Mouse (Mus musculus) heart, adult 2 months (tissue): ENCODE measurements at regions not wholly inside any gene's neighbourhood (a gene's known extent, or its start where the extent isn't known, plus 50 kb on each side); places are given as distances from the start of the nearest gene placed in this dataset.

Experiments used
- CTCF ChIP-seq: fragments of 200-600 bp; IDR thresholded peaks from 2 replicates; pipeline ENCODE4 v1.8.1; 2022; ENCODE audit warnings: antibody characterized with exemption, mild to moderate bottlenecking, moderate library complexity
- POLR2A ChIP-seq: fragments of 200-500 bp; IDR thresholded peaks from 2 replicates; pipeline ENCODE4 v1.6.1; 2011; ENCODE audit warnings: mild to moderate bottlenecking, low read depth, low read length, control low read depth; ENCODE audit not compliant: insufficient read depth

GRCm38 (mm10) chr4:125354742-125355141 is 135.8 kb upstream of the Grik3 start:
- TF ChIP-seq CTCF, result no peak
- no peak for TF ChIP-seq POLR2A
